Mouse (Mus musculus) CH12.LX (cell line): ENCODE measurements around the gene Sp3. TPM values are rescaled to one million over a fixed set of nuclear protein-coding genes. Genes with fewer than 3 reads are reported as not detected.

ENCODE experiments used
- DNase-seq: peaks from one replicate; pipeline ENCODE4 v3.0.0-alpha.2; 2013; ENCODE audit errors: extremely low read depth
- H3K27ac ChIP-seq: 2 replicates; pipeline ENCODE4 v1.5.1; 2012; ENCODE audit warnings: low read depth, mild to moderate bottlenecking, control low read depth, moderate library complexity; ENCODE audit not compliant: insufficient read depth
- H3K27me3 ChIP-seq: replicated peaks from 2 replicates; pipeline ENCODE3; 2012; ENCODE audit warnings: inconsistent platforms
- H3K36me3 ChIP-seq, 2 experiments: replicated peaks in 1 of 2; 2 replicates each; pipeline versions ENCODE3 to v1.6.1; 2012; ENCODE audit warnings: inconsistent platforms in 1 of 2, low read length in 1 of 2, mild to moderate bottlenecking in 1 of 2, mixed read lengths in 1 of 2, moderate library complexity in 1 of 2; ENCODE audit not compliant: control insufficient read depth in 1 of 2, insufficient read depth in 1 of 2
- H3K4me1 ChIP-seq, 2 experiments: 2 replicates each; pipeline ENCODE4 v1.6.1; 2012; ENCODE audit warnings: inconsistent platforms in 1 of 2, moderate library complexity in 1 of 2; ENCODE audit not compliant: insufficient read depth in 2 of 2, control insufficient read depth in 1 of 2
- H3K4me2 ChIP-seq: 2 replicates; pipeline ENCODE4 v1.6.1; 2012; ENCODE audit warnings: low read depth, mild to moderate bottlenecking, control low read depth; ENCODE audit not compliant: poor library complexity, insufficient read depth, severe bottlenecking
- H3K4me3 ChIP-seq, 3 experiments: fragments of 150-350 bp in 1 of 3; sonication (generic) in 1 of 3; replicated peaks in 1 of 3; 2 replicates each; pipeline versions ENCODE3 to v1.5.1; 2011 to 2012; ENCODE audit warnings: low read depth in 2 of 3, low read length in 2 of 3, mild to moderate bottlenecking in 2 of 3, moderate library complexity in 2 of 3, control low read depth in 1 of 3, improper control_type of control experiment in 1 of 3, inconsistent platforms in 1 of 3, mixed read lengths in 1 of 3; ENCODE audit not compliant: poor library complexity in 1 of 3
- H3K79me2 ChIP-seq: replicated peaks from 2 replicates; pipeline ENCODE4 v1.6.1; 2012; ENCODE audit warnings: mild to moderate bottlenecking, moderate library complexity; ENCODE audit not compliant: control insufficient read depth, poor library complexity, insufficient read depth, severe bottlenecking; ENCODE audit errors: extremely low read depth
- H3K9ac ChIP-seq: 2 replicates; pipeline ENCODE4 v1.6.1; 2012; ENCODE audit warnings: low read depth, mild to moderate bottlenecking, control low read depth, moderate library complexity; ENCODE audit not compliant: insufficient read depth
- H3K9me3 ChIP-seq: replicated peaks from 2 replicates; pipeline ENCODE3; 2012; ENCODE audit warnings: low read length, inconsistent platforms, mixed read lengths
- BHLHE40 ChIP-seq: IDR thresholded peaks from 2 replicates; pipeline ENCODE4 v1.6.1; 2011; ENCODE audit warnings: mild to moderate bottlenecking, low read depth, low read length, improper control_type of control experiment
- CHD1 ChIP-seq: IDR thresholded peaks from 2 replicates; pipeline ENCODE4 v1.6.1; 2012; ENCODE audit warnings: low read depth, low read length, improper control_type of control experiment, inconsistent platforms
- CHD2 ChIP-seq: IDR thresholded peaks from 2 replicates; pipeline ENCODE4 v1.6.1; 2011; ENCODE audit warnings: low read length, improper control_type of control experiment
- CTCF ChIP-seq, 2 experiments: IDR thresholded peaks in 1 of 2; conservative IDR thresholded peaks in 1 of 2; 2 replicates each; pipeline ENCODE4 v1.5.1; 2011 to 2012; ENCODE audit warnings: low read depth in 2 of 2, low read length in 2 of 2, improper control_type of control experiment in 1 of 2, inconsistent platforms in 1 of 2, mild to moderate bottlenecking in 1 of 2, moderate library complexity in 1 of 2
- E2F4 ChIP-seq: IDR thresholded peaks from 2 replicates; pipeline ENCODE4 v1.6.1; 2011; ENCODE audit warnings: low read depth, low read length, improper control_type of control experiment; ENCODE audit not compliant: insufficient replicate concordance
- ELF1 ChIP-seq: IDR thresholded peaks from 2 replicates; pipeline ENCODE4 v1.6.1; 2014; ENCODE audit warnings: low read depth, mild to moderate bottlenecking, inconsistent platforms, low read length, improper control_type of control experiment
- EP300 ChIP-seq: IDR thresholded peaks from 2 replicates; pipeline ENCODE4 v1.6.1; 2011; ENCODE audit warnings: low read length, improper control_type of control experiment
- ETS1 ChIP-seq: conservative IDR thresholded peaks from 2 replicates; pipeline ENCODE4 v1.6.1; 2012; ENCODE audit warnings: low read depth, mild to moderate bottlenecking, inconsistent platforms, low read length, improper control_type of control experiment, moderate library complexity
- GABPA ChIP-seq: IDR thresholded peaks from 2 replicates; pipeline ENCODE4 v1.6.1; 2012; ENCODE audit warnings: low read depth, low read length, improper control_type of control experiment, inconsistent platforms; ENCODE audit not compliant: insufficient replicate concordance
- HCFC1 ChIP-seq: IDR thresholded peaks from 2 replicates; pipeline ENCODE4 v1.6.1; 2012; ENCODE audit warnings: low read depth, mild to moderate bottlenecking, inconsistent platforms, low read length, improper control_type of control experiment
- IRF4 ChIP-seq: IDR thresholded peaks from 2 replicates; pipeline ENCODE4 v1.6.1; 2014; ENCODE audit warnings: low read depth, mild to moderate bottlenecking, inconsistent platforms, low read length, improper control_type of control experiment
- JUN ChIP-seq: IDR thresholded peaks from 2 replicates; pipeline ENCODE4 v1.6.1; 2011; ENCODE audit warnings: low read depth, mild to moderate bottlenecking, low read length, improper control_type of control experiment, moderate library complexity; ENCODE audit not compliant: insufficient read depth
- JUND ChIP-seq: conservative IDR thresholded peaks from 2 replicates; pipeline ENCODE4 v1.6.1; 2011; ENCODE audit warnings: low read depth, low read length, improper control_type of control experiment
- KAT2A ChIP-seq: IDR thresholded peaks from 2 replicates; pipeline ENCODE4 v1.6.1; 2012; ENCODE audit warnings: low read length, improper control_type of control experiment, inconsistent platforms; ENCODE audit not compliant: insufficient replicate concordance
- MAFK ChIP-seq: IDR thresholded peaks from 2 replicates; pipeline ENCODE4 v1.6.1; 2011; ENCODE audit warnings: low read length, improper control_type of control experiment; ENCODE audit not compliant: insufficient replicate concordance
- MAX ChIP-seq: IDR thresholded peaks from 2 replicates; pipeline ENCODE4 v1.6.1; 2011; ENCODE audit warnings: low read length, improper control_type of control experiment
- MAZ ChIP-seq: IDR thresholded peaks from 2 replicates; pipeline ENCODE4 v1.6.1; 2012; ENCODE audit warnings: low read depth, mild to moderate bottlenecking, inconsistent platforms, low read length, improper control_type of control experiment, moderate library complexity
- MEF2A ChIP-seq: IDR thresholded peaks from 2 replicates; pipeline ENCODE4 v1.6.1; 2014; ENCODE audit warnings: low read depth, mild to moderate bottlenecking, inconsistent platforms, low read length, improper control_type of control experiment, borderline replicate concordance
- MXI1 ChIP-seq: IDR thresholded peaks from 2 replicates; pipeline ENCODE4 v1.6.1; 2011; ENCODE audit warnings: mild to moderate bottlenecking, low read depth, low read length, improper control_type of control experiment
- MYC ChIP-seq: IDR thresholded peaks from 2 replicates; pipeline ENCODE4 v1.6.1; 2011; ENCODE audit warnings: low read depth, mild to moderate bottlenecking, improper control_type of control experiment, low read length
- NELFE ChIP-seq: IDR thresholded peaks from 2 replicates; pipeline ENCODE4 v1.6.1; 2011; ENCODE audit warnings: low read depth, low read length, improper control_type of control experiment
- NRF1 ChIP-seq: IDR thresholded peaks from 2 replicates; pipeline ENCODE4 v1.6.1; 2014; ENCODE audit warnings: low read depth, mild to moderate bottlenecking, inconsistent platforms, low read length, improper control_type of control experiment, moderate library complexity
- PAX5 ChIP-seq: IDR thresholded peaks from 2 replicates; pipeline ENCODE4 v1.6.1; 2012; ENCODE audit warnings: low read length, inconsistent platforms, mixed read lengths
- POLR2A ChIP-seq: IDR thresholded peaks from 2 replicates; pipeline ENCODE4 v1.6.1; 2011; ENCODE audit warnings: low read depth, mild to moderate bottlenecking, improper control_type of control experiment, low read length
- POLR2AphosphoS2 ChIP-seq: IDR thresholded peaks from 2 replicates; pipeline ENCODE4 v1.6.1; 2011; ENCODE audit warnings: low read depth, low read length, improper control_type of control experiment
- RAD21 ChIP-seq: IDR thresholded peaks from 2 replicates; pipeline ENCODE4 v1.6.1; 2011; ENCODE audit warnings: low read depth, mild to moderate bottlenecking, low read length, improper control_type of control experiment, moderate library complexity
- RCOR1 ChIP-seq: conservative IDR thresholded peaks from 2 replicates; pipeline ENCODE4 v1.6.1; 2012; ENCODE audit warnings: low read depth, mild to moderate bottlenecking, inconsistent platforms, low read length, improper control_type of control experiment
- SIN3A ChIP-seq: IDR thresholded peaks from 2 replicates; pipeline ENCODE4 v1.6.1; 2012; ENCODE audit warnings: low read length, improper control_type of control experiment, inconsistent platforms
- SMC3 ChIP-seq: IDR thresholded peaks from 2 replicates; pipeline ENCODE4 v1.6.1; 2011; ENCODE audit warnings: low read depth, low read length, improper control_type of control experiment
- TBP ChIP-seq: conservative IDR thresholded peaks from 2 replicates; pipeline ENCODE4 v1.6.1; 2011; ENCODE audit warnings: low read depth, low read length, improper control_type of control experiment
- TCF12 ChIP-seq: IDR thresholded peaks from 2 replicates; pipeline ENCODE4 v1.6.1; 2014; ENCODE audit warnings: low read depth, mild to moderate bottlenecking, inconsistent platforms, low read length, improper control_type of control experiment
- UBTF ChIP-seq: IDR thresholded peaks from 2 replicates; pipeline ENCODE4 v1.6.1; 2012; ENCODE audit warnings: low read depth, mild to moderate bottlenecking, inconsistent platforms, low read length, improper control_type of control experiment, moderate library complexity
- USF1 ChIP-seq: IDR thresholded peaks from 2 replicates; pipeline ENCODE4 v1.6.1; 2014; ENCODE audit warnings: low read depth, mild to moderate bottlenecking, inconsistent platforms, low read length, improper control_type of control experiment
- USF2 ChIP-seq: conservative IDR thresholded peaks from 2 replicates; pipeline ENCODE4 v1.6.1; 2011; ENCODE audit warnings: low read depth, low read length, improper control_type of control experiment
- ZC3H11A ChIP-seq: IDR thresholded peaks from 2 replicates; pipeline ENCODE4 v1.6.1; 2012; ENCODE audit warnings: low read depth, mild to moderate bottlenecking, inconsistent platforms, low read length, improper control_type of control experiment
- ZKSCAN1 ChIP-seq: IDR thresholded peaks from 2 replicates; pipeline ENCODE4 v1.6.1; 2012; ENCODE audit warnings: low read depth, inconsistent platforms, low read length, improper control_type of control experiment, borderline replicate concordance
- ZMIZ1 ChIP-seq: IDR thresholded peaks from 2 replicates; pipeline ENCODE4 v1.6.1; 2012; ENCODE audit warnings: low read depth, mild to moderate bottlenecking, inconsistent platforms, low read length, improper control_type of control experiment
- ZNF384 ChIP-seq: IDR thresholded peaks from 2 replicates; pipeline ENCODE4 v1.6.1; 2012; ENCODE audit warnings: low read depth, low read length, improper control_type of control experiment, inconsistent platforms
- dilution Hi-C: fragments of 300-500 bp; cut with MboI; formaldehyde crosslinking; loops from 2 replicates; pipeline ENCODE4 v1.14.3; 2020; ENCODE audit warnings: low sequenced_read_pairs; ENCODE audit not compliant: extremely low pct_unique_long_range_greater_than_20kb, extremely low pct_ligation_motif_present
- in situ Hi-C: fragments of 300-500 bp; cut with MboI; formaldehyde crosslinking; loops from 3 replicates; pipeline ENCODE4 v1.14.3; 2019; ENCODE audit warnings: low sequenced_read_pairs, low pct_ligation_motif_present, low pct_unique_long_range_greater_than_20kb, mixed read lengths
- polyA plus RNA-seq: library from polyadenylated mRNA; unstranded; fragments of >175 nt; gene quantifications from 2 replicates; pipeline ENCODE4 v1.2.1, GENCODE M21; 2012; ENCODE audit warnings: low read depth; ENCODE audit not compliant: insufficient read length
- total RNA-seq, 2 experiments: library from RNA; depleted of rRNA; stranded (reverse); fragments of 300-350 nt in 1 of 2; fragments of >200 nt in 1 of 2; gene quantifications; 2 replicates each; pipeline ENCODE4 v1.2.3; 2012 to 2014

Sp3 gene
- total and polyA plus RNA-seq, 3 experiments = 37.7 to 86.8 (median 40.4) TPM

DNA sequence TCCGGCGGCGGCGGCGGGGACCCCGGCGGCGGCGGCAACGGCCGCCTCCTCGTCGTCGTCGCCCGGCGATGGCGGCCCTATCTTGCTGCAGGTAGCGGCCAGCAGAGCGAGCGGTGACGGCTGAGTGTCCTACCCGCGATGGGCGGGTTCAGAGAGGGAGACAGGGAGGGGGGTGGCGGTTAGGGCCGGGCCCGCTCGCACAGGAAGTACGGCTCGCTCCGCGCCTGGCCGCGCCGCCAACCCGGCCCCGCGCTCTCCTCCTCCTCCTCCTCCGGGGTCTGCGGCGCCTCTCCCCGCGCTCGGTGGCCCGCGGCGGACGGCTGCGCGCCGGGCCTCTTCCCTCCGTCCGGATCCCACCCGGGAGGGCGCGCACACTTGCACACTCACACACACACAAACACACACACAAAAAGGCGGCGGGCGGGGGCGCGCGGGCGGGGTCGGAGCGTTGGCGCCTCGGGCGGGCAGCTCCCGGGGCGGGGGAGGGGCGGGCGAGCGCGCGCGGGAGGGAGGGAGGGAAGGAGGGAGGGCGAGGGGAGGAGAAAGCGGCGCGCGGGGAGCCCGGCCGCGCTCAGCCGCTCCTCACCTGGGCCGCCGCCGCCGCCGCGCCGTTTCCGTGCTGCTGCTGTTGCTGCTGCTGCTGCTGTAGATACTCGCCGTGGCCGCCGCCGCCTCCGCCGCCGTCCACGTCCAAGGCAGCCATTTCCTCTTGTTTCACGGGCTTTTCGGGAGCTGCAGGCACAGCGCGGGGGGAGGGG, 1.2 kb downstream of the Sp3 start:
- no peaks in the 10 kb centered on the region for H3K9me3 ChIP-seq
- in situ Hi-C loops = no loop called here
- peak; percentile 81 for DNase-seq
- TF ChIP-seq GABPA (no peak), JUND (no peak), KAT2A (no peak), RCOR1 (no peak), NELFE (no peak; the same call in 1 of the 2 replicates), UBTF (peak; percentile 64), MEF2A (no peak), SMC3 (no peak), ZMIZ1 (no peak; the same call in 1 of the 2 replicates), HCFC1 (no peak), CHD1 (no peak), RAD21 (no peak), MAX (no peak), TCF12 (peak; percentile 45), ETS1 (no peak), BHLHE40 (peak; percentile 22; the same call in 1 of the 2 replicates), IRF4 (peak; percentile 34; the same call in 1 of the 2 replicates), CHD2 (no peak), JUN (no peak), ZC3H11A (no peak), POLR2AphosphoS2 (no peak), USF2 (no peak), MAZ (peak; percentile 95), POLR2A (peak; percentile 11), TBP (no peak), SIN3A (no peak), USF1 (no peak), PAX5 (no peak), ZNF384 (no peak), MYC (no peak), MXI1 (no peak), E2F4 (no peak), MAFK (no peak), EP300 (no peak), ZKSCAN1 (no peak), ELF1 (peak; percentile 52; the same call in 1 of the 2 replicates), NRF1 (no peak), CTCF (conservative IDR thresholded peaks at IDR 0.05 in 1 of 2, IDR thresholded peaks at IDR 0.05 in 1 of 2; ENCODE audit: low read depth in 2 of 2, low read length in 2 of 2) (no peak)
- peaks cover 2 to 6% of the 10 kb centered on the region in 2 experiments for H3K36me3 ChIP-seq
- dilution Hi-C loops = no loop called here
- H3K27me3 ChIP-seq = no peaks in the 10 kb centered on the region
- H3K4me2 ChIP-seq = no peak overlapping the region
- peaks cover 31% of the 10 kb centered on the region for H3K79me2 ChIP-seq
- peak overlapping the region; percentile 98 for H3K27ac ChIP-seq
- peak overlapping the region; percentile 56 to 91 (median 75) for H3K4me3 ChIP-seq
- peaks cover 10 to 47% of the 10 kb centered on the region in 2 experiments for H3K4me1 ChIP-seq
- peak overlapping the region; percentile 100 for H3K9ac ChIP-seq
